20 mouse cellular contexts compared by ENCODE assay signal in the genomic region with DNA sequence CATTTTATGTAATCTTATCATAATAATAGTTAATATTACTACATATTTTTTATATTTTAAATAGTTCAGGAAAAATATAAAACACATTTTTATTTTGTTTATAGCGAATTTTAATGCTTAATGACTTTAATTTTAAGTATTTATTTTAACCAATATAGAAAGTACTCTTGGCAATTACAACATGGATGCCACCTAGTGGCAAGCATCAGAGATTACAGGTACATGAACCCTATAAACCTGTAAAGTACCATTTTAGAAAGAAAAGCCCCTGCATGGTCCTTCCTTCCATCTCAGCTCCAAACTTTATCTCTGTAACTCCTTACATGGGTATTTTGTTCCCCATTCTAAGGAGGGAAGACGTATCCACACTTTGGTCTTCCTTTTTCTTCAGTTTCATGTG.
DNase-seq lines count a peak whose midpoint lies in the region; ATAC-seq and TF ChIP-seq lines count a peak whose summit lies in the region.
"Had no signal": no experiment of that assay in that cellular context is flagged by ENCODE, and none has a peak within 500 bp of the region (broad histone marks: within the 10 kb centered on the region; RNA-seq: fewer than 3 reads in every experiment).

No protein-coding gene starts in this region.

- TF ChIP-seq EP300 in heart, adult 2 months (IDR thresholded peaks at IDR 0.05; ENCODE audit: insufficient read depth, low read depth, low read length): no peak
- TF ChIP-seq EP300 in lung, postnatal 0 days (IDR thresholded peaks at IDR 0.05): no peak

- TF ChIP-seq POLR2A in heart, adult 2 months (IDR thresholded peaks at IDR 0.05; ENCODE audit: insufficient read depth, low read depth, low read length): no peak

- no peak overlapping the region for H3K27ac ChIP-seq in heart, adult 2 months
- no peak overlapping the region for H3K27ac ChIP-seq in lung, postnatal 0 days (ENCODE audit: low read length)
- H3K27ac ChIP-seq: forebrain, embryonic 13.5 days; heart, embryonic 13.5 days; hindbrain, embryonic 12.5 days; kidney, embryonic 15.5 days; midbrain, embryonic 15.5 days; neural tube, embryonic 12.5 days had no signal

- no peaks in the 10 kb centered on the region for H3K4me1 ChIP-seq in heart, adult 2 months (ENCODE audit: control insufficient read depth, insufficient read depth, low read length)
- no peaks in the 10 kb centered on the region for H3K4me1 ChIP-seq in lung, postnatal 0 days (ENCODE audit: insufficient read depth, low read depth, low read length)
- H3K4me1 ChIP-seq: forebrain, embryonic 13.5 days; heart, embryonic 13.5 days; hindbrain, embryonic 12.5 days; kidney, embryonic 15.5 days; midbrain, embryonic 15.5 days; neural tube, embryonic 12.5 days had no signal

- TF ChIP-seq CTCF in heart, adult 2 months (IDR thresholded peaks at IDR 0.05): peak; percentile 45
- TF ChIP-seq CTCF in lung, postnatal 0 days (IDR thresholded peaks at IDR 0.05): peak; percentile 39

- no peak overlapping the region for H3K9ac ChIP-seq in heart, adult 2 months (ENCODE audit: low read depth, low read length)
- H3K9ac ChIP-seq in lung, postnatal 0 days (replicated peaks; ENCODE audit: low read depth): no peak overlapping the region
- H3K9ac ChIP-seq: forebrain, embryonic 13.5 days; heart, embryonic 13.5 days; hindbrain, embryonic 12.5 days; kidney, embryonic 15.5 days; midbrain, embryonic 15.5 days; neural tube, embryonic 12.5 days had no signal

- H3K9me3 ChIP-seq in lung, postnatal 0 days (ENCODE audit: low read length): no peaks in the 10 kb centered on the region
- H3K9me3 ChIP-seq: forebrain, embryonic 13.5 days; heart, embryonic 13.5 days; hindbrain, embryonic 12.5 days; kidney, embryonic 15.5 days; midbrain, embryonic 15.5 days; neural tube, embryonic 12.5 days had no signal

- no peaks in the 10 kb centered on the region for H3K36me3 ChIP-seq in heart, adult 2 months (ENCODE audit: control insufficient read depth, insufficient read depth, low read length)
- no peaks in the 10 kb centered on the region for H3K36me3 ChIP-seq in lung, postnatal 0 days (ENCODE audit: insufficient read depth, low read length)
- H3K36me3 ChIP-seq: heart, embryonic 13.5 days; hindbrain, embryonic 12.5 days; kidney, embryonic 15.5 days; midbrain, embryonic 15.5 days; neural tube, embryonic 12.5 days had no signal

- intact Hi-C loops in heart, adult 2 months (cut with DNase I): no loop called here

- no peak for ATAC-seq in lung, postnatal 0 days
- ATAC-seq: forebrain, embryonic 13.5 days; midbrain, embryonic 15.5 days had no signal

- H3K27me3 ChIP-seq in heart, adult 2 months (ENCODE audit: control insufficient read depth, insufficient read depth, low read length): no peaks in the 10 kb centered on the region
- no peaks in the 10 kb centered on the region for H3K27me3 ChIP-seq in lung, postnatal 0 days (replicated peaks; ENCODE audit: insufficient read depth, low read length)
- H3K27me3 ChIP-seq: forebrain, embryonic 13.5 days; heart, embryonic 13.5 days; hindbrain, embryonic 12.5 days; kidney, embryonic 15.5 days; midbrain, embryonic 15.5 days; neural tube, embryonic 12.5 days had no signal

- WGBS in heart, adult 2 months: 21% methylated on average over 2 of the region's 2 CpGs
- WGBS in lung, postnatal 0 days: 20% methylated on average over 2 of the region's 2 CpGs

- H3K4me2 ChIP-seq in lung, postnatal 0 days (replicated peaks; ENCODE audit: low read depth, low read length): no peak overlapping the region
- H3K4me2 ChIP-seq: forebrain, embryonic 13.5 days; heart, embryonic 13.5 days; hindbrain, embryonic 12.5 days; kidney, embryonic 15.5 days; liver, embryonic 11.5 days; midbrain, embryonic 15.5 days; neural tube, embryonic 12.5 days had no signal

- DNase-seq in heart, adult 2 months: no peak
- no peak for DNase-seq in heart, adult 18-20 months
- DNase-seq in lung, postnatal 0 days (ENCODE audit: low spot score): no peak
- no peak for DNase-seq in lung, postnatal 10 days
- DNase-seq in NIH3T3 (ENCODE audit: low read depth) (peak; percentile 9), adipocyte (ENCODE audit: low spot score) (no peak)
- DNase-seq in mesoderm, embryonic 11.5 days (ENCODE audit: low read depth, low spot score): peak; percentile 4
- DNase-seq in urinary bladder, postnatal 36 days (ENCODE audit: low spot score in 2 of 2): no peak
- DNase-seq: adrenal gland, postnatal 36 days; cerebellum, postnatal 25 days; gastrocnemius, postnatal 10 days; right cerebral cortex, adult 18-20 months; spleen, adult 18-20 months had no signal

- no peaks in the 10 kb centered on the region for H3K79me2 ChIP-seq in heart, adult 2 months (replicated peaks; ENCODE audit: control insufficient read depth, insufficient read depth, low read length)

- no peak overlapping the region for H3K4me3 ChIP-seq in heart, adult 2 months
- H3K4me3 ChIP-seq in lung, postnatal 0 days (ENCODE audit: low read depth, low read length): no peak overlapping the region
- H3K4me3 ChIP-seq: forebrain, embryonic 13.5 days; heart, embryonic 13.5 days; hindbrain, embryonic 12.5 days; kidney, embryonic 15.5 days; midbrain, embryonic 15.5 days; neural tube, embryonic 12.5 days had no signal

Comparison
In these comparisons a context has a peak if more than half of its experiments do, and no peak if none do; other contexts are left out.
1. DNase-seq: peak in NIH3T3 (single experiment) and mesoderm, embryonic 11.5 days (single experiment); none in heart, adult 2 months (0 of 2), heart, adult 18-20 months (0 of 2), lung, postnatal 0 days (single experiment), lung, postnatal 10 days (single experiment), adipocyte (single experiment) and urinary bladder, postnatal 36 days (0 of 2).